In genomic region chr1:86393219-86393618, GRCm38 (mm10) we compare ENCODE assay signal across 30 mouse cellular contexts. TPM values are rescaled to one million over a fixed set of nuclear protein-coding genes. Genes with fewer than 3 reads are reported as not detected.
DNase-seq lines count a peak whose midpoint lies in the region; ATAC-seq and TF ChIP-seq lines count a peak whose summit lies in the region.
"Had no signal": no experiment of that assay in that cellular context is flagged by ENCODE, and none has a peak within 500 bp of the region (broad histone marks: within the 10 kb centered on the region; RNA-seq: fewer than 3 reads in every experiment).

No protein-coding gene starts in this region.

- no peak overlapping the region for H3K4me3 ChIP-seq in MEL (ENCODE audit: control insufficient read depth in 1 of 2, insufficient read depth in 1 of 2, low read depth in 2 of 2, low read length in 2 of 2)
- H3K4me3 ChIP-seq in hindbrain, embryonic 13.5 days = no peak overlapping the region
- no peak overlapping the region for H3K4me3 ChIP-seq in hindbrain, embryonic 12.5 days
- H3K4me3 ChIP-seq: embryonic facial prominence, embryonic 13.5 days; embryonic facial prominence, embryonic 15.5 days; erythroblast, embryonic 14.5 days; forebrain, embryonic 10.5 days; forebrain, embryonic 12.5 days had no signal

- peak; percentile 33 for DNase-seq in CD4-positive helper T cell, adult 2 months (ENCODE audit: low read depth, low spot score)
- no peak for DNase-seq in MEL (ENCODE audit: low read depth, low spot score)
- DNase-seq: adrenal gland, adult 2 months; adrenal gland, postnatal 10 days; adrenal gland, postnatal 25 days; B cell, adult 2 months; cerebellum, adult 11 months; cerebellum, adult 18-20 months; cerebellum, adult 8-10 months; cerebellum, adult 9-11 months; cerebellum, postnatal 14 days; cerebellum, postnatal 36 days; embryo, embryonic 11 days had no signal

- no peak for TF ChIP-seq RAD21 in MEL (IDR thresholded peaks at IDR 0.05; ENCODE audit: low read depth, low read length)

- no peak; a peak in 1 of 4 replicates for TF ChIP-seq EP300 in MEL (IDR thresholded peaks at IDR 0.05; ENCODE audit: low read depth in 1 of 2, low read length in 2 of 2)

- no peaks in the 10 kb centered on the region for H3K9me3 ChIP-seq in MEL (replicated peaks; ENCODE audit: insufficient read depth, low read length)
- no peaks in the 10 kb centered on the region for H3K9me3 ChIP-seq in hindbrain, embryonic 13.5 days
- no peaks in the 10 kb centered on the region for H3K9me3 ChIP-seq in hindbrain, embryonic 12.5 days (replicated peaks)
- H3K9me3 ChIP-seq: embryonic facial prominence, embryonic 13.5 days; embryonic facial prominence, embryonic 15.5 days; forebrain, embryonic 10.5 days; forebrain, embryonic 12.5 days; G1E had no signal

- TF ChIP-seq POLR2A in MEL (IDR thresholded peaks at IDR 0.05; ENCODE audit: control insufficient read depth in 1 of 2, insufficient read depth in 1 of 2, low read depth in 1 of 2, low read length in 2 of 2, poor library complexity in 1 of 2) = no peak

- H3K27ac ChIP-seq in MEL (ENCODE audit: control insufficient read depth, low read depth, low read length) = no peak overlapping the region
- no peak overlapping the region for H3K27ac ChIP-seq in hindbrain, embryonic 13.5 days
- H3K27ac ChIP-seq in hindbrain, embryonic 12.5 days = no peak overlapping the region
- H3K27ac ChIP-seq: embryonic facial prominence, embryonic 13.5 days; embryonic facial prominence, embryonic 15.5 days; forebrain, embryonic 10.5 days; forebrain, embryonic 12.5 days had no signal

- H3K79me2 ChIP-seq in MEL (ENCODE audit: control insufficient read depth, insufficient read depth, low read length, poor library complexity) = no peaks in the 10 kb centered on the region

- H3K4me2 ChIP-seq in hindbrain, embryonic 13.5 days = no peak overlapping the region
- no peak overlapping the region for H3K4me2 ChIP-seq in hindbrain, embryonic 12.5 days (replicated peaks)
- H3K4me2 ChIP-seq: embryonic facial prominence, embryonic 13.5 days; embryonic facial prominence, embryonic 15.5 days; forebrain, embryonic 12.5 days had no signal

- ATAC-seq in inflammation-experienced regulatory T-cells, adult 6 months = peak; percentile 24
- no peak for ATAC-seq in megakaryocyte-erythroid progenitor cell, adult 5-6 weeks (replicated peaks; ENCODE audit: low FRiP score, low TSS enrichment, poor library complexity, severe bottlenecking)
- ATAC-seq in hindbrain, embryonic 13.5 days (ENCODE audit: low FRiP score) = no peak
- no peak for ATAC-seq in hindbrain, embryonic 12.5 days (ENCODE audit: low FRiP score)
- ATAC-seq: forebrain, embryonic 14.5 days; forebrain, embryonic 16.5 days had no signal

- H3K9ac ChIP-seq in MEL (ENCODE audit: control insufficient read depth, low read depth, low read length, poor library complexity, severe bottlenecking) = no peak overlapping the region
- H3K9ac ChIP-seq in hindbrain, embryonic 13.5 days = no peak overlapping the region
- no peak overlapping the region for H3K9ac ChIP-seq in hindbrain, embryonic 12.5 days
- H3K9ac ChIP-seq: embryonic facial prominence, embryonic 13.5 days; embryonic facial prominence, embryonic 15.5 days; forebrain, embryonic 12.5 days had no signal

- no peaks in the 10 kb centered on the region for H3K27me3 ChIP-seq in MEL (ENCODE audit: control insufficient read depth in 1 of 2, insufficient read depth in 2 of 2, low read length in 2 of 2)
- no peaks in the 10 kb centered on the region for H3K27me3 ChIP-seq in hindbrain, embryonic 13.5 days
- H3K27me3 ChIP-seq in hindbrain, embryonic 12.5 days = no peaks in the 10 kb centered on the region
- H3K27me3 ChIP-seq: CH12.LX; embryonic facial prominence, embryonic 13.5 days; embryonic facial prominence, embryonic 15.5 days; forebrain, embryonic 12.5 days had no signal

- H3K4me1 ChIP-seq in MEL (ENCODE audit: control insufficient read depth in 1 of 2, insufficient read depth in 2 of 2, low read length in 2 of 2) = peaks cover 3 to 14% of the 10 kb centered on the region in 2 experiments
- H3K4me1 ChIP-seq in hindbrain, embryonic 13.5 days (replicated peaks) = no peaks in the 10 kb centered on the region; the same call in 1 of the 2 replicates
- no peaks in the 10 kb centered on the region; the same call in 1 of the 2 replicates for H3K4me1 ChIP-seq in hindbrain, embryonic 12.5 days
- H3K4me1 ChIP-seq: forebrain, embryonic 12.5 days had no signal

- 94% methylated on average over 3 of the region's 3 CpGs for WGBS in hindbrain, embryonic 13.5 days
- WGBS in hindbrain, embryonic 12.5 days = 88% methylated on average over 3 of the region's 3 CpGs

- H3K36me3 ChIP-seq in MEL (ENCODE audit: control insufficient read depth in 1 of 2, insufficient read depth in 2 of 2, low read length in 2 of 2) = peaks cover 0 to 14% of the 10 kb centered on the region in 2 experiments; a peak in 2 of 4 replicates
- no peaks in the 10 kb centered on the region for H3K36me3 ChIP-seq in hindbrain, embryonic 13.5 days
- no peaks in the 10 kb centered on the region for H3K36me3 ChIP-seq in hindbrain, embryonic 12.5 days
- H3K36me3 ChIP-seq: embryonic facial prominence, embryonic 13.5 days; embryonic facial prominence, embryonic 15.5 days; forebrain, embryonic 10.5 days; forebrain, embryonic 12.5 days; G1E had no signal

- TF ChIP-seq CTCF in MEL (IDR thresholded peaks at IDR 0.05 in 2 of 3, conservative IDR thresholded peaks at IDR 0.05 in 1 of 3; ENCODE audit: control insufficient read depth in 1 of 3, insufficient read depth in 1 of 3, low read depth in 2 of 3, low read length in 3 of 3, poor library complexity in 1 of 3, severe bottlenecking in 1 of 3) = no peak

TF ChIP-seq in MEL, 35 proteins besides CTCF, POLR2A, EP300 and RAD21:
- no peak for TF ChIP-seq JUND (IDR thresholded peaks at IDR 0.05; ENCODE audit: low read depth, low read length)
- TF ChIP-seq RCOR1 (IDR thresholded peaks at IDR 0.05; ENCODE audit: low read depth, low read length) = peak; percentile 70
- TF ChIP-seq GATA1 (IDR thresholded peaks at IDR 0.05; ENCODE audit: low read depth, low read length) = peak; percentile 51
- TF ChIP-seq UBTF (IDR thresholded peaks at IDR 0.05; ENCODE audit: borderline replicate concordance, insufficient read depth, low read depth, low read length) = no peak
- TF ChIP-seq POLR2AphosphoS2 (IDR thresholded peaks at IDR 0.05; ENCODE audit: low read length) = no peak
- TF ChIP-seq MYC (IDR thresholded peaks at IDR 0.05; ENCODE audit: low read depth, low read length) = no peak

RNA-seq across cellular contexts. Expression of gene Nmur1, which starts 32.8 kb away (rescaled TPM):
- total RNA-seq in MEL (2012; rRNA removed) = not detected in 2 replicates
- not detected for polyA plus RNA-seq in MEL (2012; ENCODE audit: insufficient read depth in 1 of 2, insufficient read length in 2 of 2, low read depth in 1 of 2, low replicate concordance in 2 of 2, missing spikeins in 1 of 2)
- 1 to 10 TPM in 2 of 3 experiments, under 1 TPM in 1; 0.77 to 2.1 (median 1.5) TPM for polyA plus RNA-seq in inflammation-experienced regulatory T-cells, adult 6 months (2017; shearing (Covaris generic))
- not detected in 2 replicates for total RNA-seq in megakaryocyte-erythroid progenitor cell, adult 5-6 weeks (2014; fragmentation: Nextera tagmentation)
- not detected in 2 replicates for total RNA-seq in megakaryocyte-erythroid progenitor cell, adult 5-6 weeks (2017)
- polyA plus RNA-seq in hindbrain, embryonic 13.5 days (2015; fragmentation: Nextera tagmentation; extraction: Ambion mirVana) = not detected in 2 replicates
- polyA plus RNA-seq in hindbrain, embryonic 12.5 days (2016; fragmentation: Nextera tagmentation; extraction: Ambion mirVana) = 0.23 TPM in 1 of 2 replicates, not detected in the other
- total RNA-seq: adrenal gland, adult 2 months; adrenal gland, postnatal 10 days; adrenal gland, postnatal 25 days; adrenal gland, postnatal 4 days; CH12.LX; common myeloid progenitor, adult 5-6 weeks; G1E had no signal
- polyA plus RNA-seq: embryonic facial prominence, embryonic 11.5 days; embryonic facial prominence, embryonic 13.5 days; embryonic facial prominence, embryonic 15.5 days; erythroblast, embryonic 14.5 days; forebrain, embryonic 12.5 days; forebrain, embryonic 14.5 days; forebrain, embryonic 16.5 days; G1E had no signal

RNA-seq across cellular contexts. Expression of gene Tex44, which starts 32.9 kb away (rescaled TPM):
- not detected in 2 replicates for total RNA-seq in MEL (2012; rRNA removed)
- polyA plus RNA-seq in MEL (2012; ENCODE audit: insufficient read depth in 1 of 2, insufficient read length in 2 of 2, low read depth in 1 of 2, low replicate concordance in 2 of 2, missing spikeins in 1 of 2) = not detected
- not detected for polyA plus RNA-seq in inflammation-experienced regulatory T-cells, adult 6 months (2017; shearing (Covaris generic))
- not detected in 2 replicates for total RNA-seq in megakaryocyte-erythroid progenitor cell, adult 5-6 weeks (2014; fragmentation: Nextera tagmentation)
- not detected in 2 replicates for total RNA-seq in megakaryocyte-erythroid progenitor cell, adult 5-6 weeks (2017)
- polyA plus RNA-seq in hindbrain, embryonic 13.5 days (2015; fragmentation: Nextera tagmentation; extraction: Ambion mirVana) = not detected in 2 replicates
- polyA plus RNA-seq in hindbrain, embryonic 12.5 days (2016; fragmentation: Nextera tagmentation; extraction: Ambion mirVana) = not detected in 2 replicates
- total RNA-seq: adrenal gland, adult 2 months; adrenal gland, postnatal 10 days; adrenal gland, postnatal 25 days; adrenal gland, postnatal 4 days; CH12.LX; common myeloid progenitor, adult 5-6 weeks had no signal
- polyA plus RNA-seq: adrenal gland, adult 2 months; brain, embryonic 14.5 days; embryonic facial prominence, embryonic 11.5 days; embryonic facial prominence, embryonic 13.5 days; embryonic facial prominence, embryonic 15.5 days; erythroblast, embryonic 14.5 days; forebrain, embryonic 10.5 days; forebrain, embryonic 12.5 days; forebrain, embryonic 14.5 days; forebrain, embryonic 16.5 days; G1E had no signal

RNA-seq across cellular contexts. Expression of gene Ncl, which starts 34.0 kb away (rescaled TPM):
- total RNA-seq in MEL (2012; rRNA removed) = 370 and 422 TPM in 2 replicates
- polyA plus RNA-seq in MEL (2012; ENCODE audit: insufficient read depth in 1 of 2, insufficient read length in 2 of 2, low read depth in 1 of 2, low replicate concordance in 2 of 2, missing spikeins in 1 of 2) = 1,000 to 10,000 TPM in 1 of 2 experiments, 100 to 1,000 TPM in 1; 246 to 1,708 TPM
- polyA plus RNA-seq in inflammation-experienced regulatory T-cells, adult 6 months (2017; shearing (Covaris generic)) = 100 to 1,000 TPM; 345 to 360 (median 358) TPM
- 973 and 1,006 TPM in 2 replicates for total RNA-seq in megakaryocyte-erythroid progenitor cell, adult 5-6 weeks (2014; fragmentation: Nextera tagmentation)
- total RNA-seq in megakaryocyte-erythroid progenitor cell, adult 5-6 weeks (2017) = 1,472 and 1,577 TPM in 2 replicates
- 219 and 230 TPM in 2 replicates for polyA plus RNA-seq in hindbrain, embryonic 13.5 days (2015; fragmentation: Nextera tagmentation; extraction: Ambion mirVana)
- 345 and 366 TPM in 2 replicates for polyA plus RNA-seq in hindbrain, embryonic 12.5 days (2016; fragmentation: Nextera tagmentation; extraction: Ambion mirVana)
